Mouse (Mus musculus): ENCODE results near the gene Lrrc38. TPM values are rescaled to one million over a fixed set of nuclear protein-coding genes. Genes with fewer than 3 reads are reported as not detected.

Gene Lrrc38
- total RNA-seq, 1 experiment: 0.22 TPM

- no peak for TF ChIP-seq MAFK (IDR thresholded peaks at IDR 0.05; ENCODE audit: insufficient read depth, low read depth, low read length)
- no peak for TF ChIP-seq ZC3H11A (IDR thresholded peaks at IDR 0.05; ENCODE audit: borderline replicate concordance, low read depth, low read length)
- no peak for TF ChIP-seq HCFC1 (IDR thresholded peaks at IDR 0.05; ENCODE audit: borderline replicate concordance, insufficient read depth, low read length)
- TF ChIP-seq ZNF384 (IDR thresholded peaks at IDR 0.05; ENCODE audit: low read depth, low read length): no peak
- no peak for TF ChIP-seq CHD2 (IDR thresholded peaks at IDR 0.05; ENCODE audit: low read depth, low read length)
- H3K27ac ChIP-seq (ENCODE audit: insufficient read depth, low read depth, low read length, poor library complexity, severe bottlenecking): peak overlapping the region; percentile 74
- in situ Hi-C loops (cut with MboI; ENCODE audit: low sequenced_read_pairs in 2 of 2, unreplicated experiment in 2 of 2): no loop called here
- no peaks in the 10 kb centered on the region for H3K9me3 ChIP-seq (ENCODE audit: control insufficient read depth, insufficient read depth, low read depth, low read length)
- DNase-seq (ENCODE audit: low read depth, low spot score): peak; percentile 54
- H3K4me1 ChIP-seq (ENCODE audit: control insufficient read depth in 2 of 2, insufficient read depth in 2 of 2, low read length in 2 of 2, poor library complexity in 1 of 2): peaks cover 8 to 45% of the 10 kb centered on the region in 2 experiments; a peak in 3 of 4 replicates
- H3K36me3 ChIP-seq (ENCODE audit: control insufficient read depth, insufficient read depth, low read length, poor library complexity, severe bottlenecking): no peaks in the 10 kb centered on the region
- H3K4me3 ChIP-seq (ENCODE audit: insufficient read depth in 1 of 2, low read depth in 1 of 2, low read length in 2 of 2, poor library complexity in 1 of 2, severe bottlenecking in 1 of 2): peak overlapping the region in 1 of 2 experiments; percentile 69; a peak in 1 of 4 replicates
- 0 out of 2 replicates have a peak overlapping the region, but pooled peaks have one; percentile 15 for H3K9ac ChIP-seq (ENCODE audit: insufficient read depth, low read depth, low read length, poor library complexity, severe bottlenecking)
Measured at GRCm38 (mm10) chr4:143302279-143302890, 47.2 kb upstream of the Lrrc38 start.

GRCm38 (mm10) chr4:143305031-143305430 is 44.5 kb upstream of the Lrrc38 start:
- TF ChIP-seq HCFC1 (IDR thresholded peaks at IDR 0.05; ENCODE audit: borderline replicate concordance, insufficient read depth, low read length): no peak
- TF ChIP-seq ZC3H11A (IDR thresholded peaks at IDR 0.05; ENCODE audit: borderline replicate concordance, low read depth, low read length): no peak
- Histone ChIP-seq H3K9me3 (ENCODE audit: control insufficient read depth, insufficient read depth, low read depth, low read length) (no peaks in the 10 kb centered on the region), H3K9ac (ENCODE audit: insufficient read depth, low read depth, low read length, poor library complexity, severe bottlenecking) (no peak overlapping the region), H3K4me1 (ENCODE audit: control insufficient read depth in 2 of 2, insufficient read depth in 2 of 2, low read length in 2 of 2, poor library complexity in 1 of 2) (peaks cover 8 to 36% of the 10 kb centered on the region in 2 experiments; a peak in 3 of 4 replicates), H3K36me3 (ENCODE audit: control insufficient read depth, insufficient read depth, low read length, poor library complexity, severe bottlenecking) (peaks cover 3% of the 10 kb centered on the region; the same call in 1 of the 2 replicates), H3K27ac (ENCODE audit: insufficient read depth, low read depth, low read length, poor library complexity, severe bottlenecking) (no peak overlapping the region), H3K4me3 (ENCODE audit: insufficient read depth in 1 of 2, low read depth in 1 of 2, low read length in 2 of 2, poor library complexity in 1 of 2, severe bottlenecking in 1 of 2) (no peak overlapping the region)
- in situ Hi-C loops (cut with MboI; ENCODE audit: low sequenced_read_pairs in 2 of 2, unreplicated experiment in 2 of 2): no loop called here
- DNase-seq (ENCODE audit: low read depth, low spot score): no peak

GRCm38 (mm10) chr4:143305987-143306772 is 43.4 kb upstream of the Lrrc38 start:
- no peak for DNase-seq (ENCODE audit: low read depth, low spot score)
- TF ChIP-seq ZC3H11A (IDR thresholded peaks at IDR 0.05; ENCODE audit: borderline replicate concordance, low read depth, low read length) (no peak), HCFC1 (IDR thresholded peaks at IDR 0.05; ENCODE audit: borderline replicate concordance, insufficient read depth, low read length) (no peak), CHD2 (IDR thresholded peaks at IDR 0.05; ENCODE audit: low read depth, low read length) (no peak), ZNF384 (IDR thresholded peaks at IDR 0.05; ENCODE audit: low read depth, low read length) (no peak), MAFK (IDR thresholded peaks at IDR 0.05; ENCODE audit: insufficient read depth, low read depth, low read length) (no peak)
- peaks cover 3% of the 10 kb centered on the region; the same call in 1 of the 2 replicates for H3K36me3 ChIP-seq (ENCODE audit: control insufficient read depth, insufficient read depth, low read length, poor library complexity, severe bottlenecking)
- H3K9me3 ChIP-seq (ENCODE audit: control insufficient read depth, insufficient read depth, low read depth, low read length): no peaks in the 10 kb centered on the region
- peak overlapping the region; percentile 67 for H3K27ac ChIP-seq (ENCODE audit: insufficient read depth, low read depth, low read length, poor library complexity, severe bottlenecking)
- peaks cover 6 to 33% of the 10 kb centered on the region in 2 experiments; a peak in 3 of 4 replicates for H3K4me1 ChIP-seq (ENCODE audit: control insufficient read depth in 2 of 2, insufficient read depth in 2 of 2, low read length in 2 of 2, poor library complexity in 1 of 2)
- in situ Hi-C loops (cut with MboI; ENCODE audit: low sequenced_read_pairs in 2 of 2, unreplicated experiment in 2 of 2): no loop called here
- H3K9ac ChIP-seq (ENCODE audit: insufficient read depth, low read depth, low read length, poor library complexity, severe bottlenecking): no peak overlapping the region
- no peak overlapping the region for H3K4me3 ChIP-seq (ENCODE audit: insufficient read depth in 1 of 2, low read depth in 1 of 2, low read length in 2 of 2, poor library complexity in 1 of 2, severe bottlenecking in 1 of 2)

GRCm38 (mm10) chr4:143311341-143311740 is 38.2 kb upstream of the Lrrc38 start:
- H3K27ac ChIP-seq (ENCODE audit: insufficient read depth, low read depth, low read length, poor library complexity, severe bottlenecking): peak overlapping the region; percentile 36; the same call in 1 of the 2 replicates
- H3K4me3 ChIP-seq (ENCODE audit: insufficient read depth in 1 of 2, low read depth in 1 of 2, low read length in 2 of 2, poor library complexity in 1 of 2, severe bottlenecking in 1 of 2): no peak overlapping the region
- H3K9me3 ChIP-seq (ENCODE audit: control insufficient read depth, insufficient read depth, low read depth, low read length): no peaks in the 10 kb centered on the region
- H3K36me3 ChIP-seq (ENCODE audit: control insufficient read depth, insufficient read depth, low read length, poor library complexity, severe bottlenecking): peaks cover 3% of the 10 kb centered on the region; the same call in 1 of the 2 replicates
- in situ Hi-C loops (cut with MboI; ENCODE audit: low sequenced_read_pairs in 2 of 2, unreplicated experiment in 2 of 2): no loop called here
- peaks cover 2 to 12% of the 10 kb centered on the region in 2 experiments; a peak in 3 of 4 replicates for H3K4me1 ChIP-seq (ENCODE audit: control insufficient read depth in 2 of 2, insufficient read depth in 2 of 2, low read length in 2 of 2, poor library complexity in 1 of 2)
- TF ChIP-seq ZC3H11A (IDR thresholded peaks at IDR 0.05; ENCODE audit: borderline replicate concordance, low read depth, low read length) (0 out of 2 replicates have a peak, but pooled peaks have one; percentile 5), HCFC1 (IDR thresholded peaks at IDR 0.05; ENCODE audit: borderline replicate concordance, insufficient read depth, low read length) (no peak)
- peak; percentile 80 for DNase-seq (ENCODE audit: low read depth, low spot score)
- H3K9ac ChIP-seq (ENCODE audit: insufficient read depth, low read depth, low read length, poor library complexity, severe bottlenecking): no peak overlapping the region
